Mouse (Mus musculus) fat pad, adult 2 months (tissue): ENCODE measurements around the gene Cyp4f37.

Source experiments
- DNase-seq: peaks from one replicate; pipeline ENCODE4 v3.0.0-alpha.2; 2011; ENCODE audit warnings: low read depth, low spot score; ENCODE audit errors: extremely low read depth

Gene Cyp4f37

DNA sequence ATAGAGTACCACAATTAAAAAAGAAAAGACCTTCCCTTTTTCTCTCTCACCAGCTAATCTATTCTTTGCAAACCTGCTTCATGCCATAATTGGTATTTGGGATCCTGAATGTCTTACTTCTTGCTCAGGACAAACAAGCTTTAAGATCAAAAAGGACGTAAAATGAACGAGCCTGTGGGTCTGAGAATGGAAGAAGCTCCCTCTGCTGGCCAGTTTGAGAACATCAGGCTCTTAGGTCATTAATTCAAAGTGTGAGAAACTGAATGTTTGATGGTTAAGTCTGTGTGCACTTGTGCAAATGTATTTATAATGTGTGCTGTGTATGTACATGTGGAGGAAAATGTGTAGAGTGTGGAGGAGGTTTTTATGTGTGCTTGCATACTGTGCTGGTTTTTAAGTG is 59.3 kb downstream of the Cyp4f37 start:
- no peak for DNase-seq

DNA sequence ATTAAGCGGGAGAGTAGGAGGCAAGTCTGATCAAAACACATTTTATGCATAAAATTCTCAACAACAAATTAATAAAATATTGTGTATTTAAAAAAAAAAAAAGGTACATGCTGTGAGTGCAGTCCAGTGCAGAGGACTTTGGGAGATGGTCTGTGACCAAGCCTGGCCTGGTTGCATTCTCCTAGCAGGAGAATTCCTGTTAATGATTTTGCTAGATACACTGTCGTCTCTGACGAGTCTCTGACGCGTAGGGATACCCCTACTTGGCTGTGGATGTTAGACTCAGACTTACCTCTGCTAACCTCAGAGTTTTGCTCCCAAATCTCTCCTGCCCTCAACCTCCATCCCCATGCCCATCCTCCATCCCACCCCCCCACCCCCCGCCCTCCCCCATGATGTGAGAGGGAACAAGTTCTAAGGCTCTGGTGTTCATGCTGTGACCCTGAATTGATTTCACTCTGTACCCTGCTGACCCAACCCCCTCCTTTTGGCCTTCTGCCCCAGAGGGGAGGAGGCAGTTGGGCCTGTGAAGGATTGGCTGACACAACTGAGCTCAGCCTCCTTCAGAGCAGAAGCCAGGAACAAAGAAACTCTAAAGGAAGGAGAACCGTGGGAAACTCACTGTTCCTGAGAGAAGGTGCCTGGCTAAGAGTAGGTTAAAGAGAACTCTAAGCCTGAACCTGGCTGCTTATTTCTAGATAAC is 64.1 kb downstream of the Cyp4f37 start, which contains the start of gene Cyp4f15:
TSS of gene Cyp4f15 (plus strand) at position 580 of the 703 bp plus-strand sequence.
- no peak for DNase-seq
